8 mouse cellular contexts compared by ENCODE assay signal in the genomic region with DNA sequence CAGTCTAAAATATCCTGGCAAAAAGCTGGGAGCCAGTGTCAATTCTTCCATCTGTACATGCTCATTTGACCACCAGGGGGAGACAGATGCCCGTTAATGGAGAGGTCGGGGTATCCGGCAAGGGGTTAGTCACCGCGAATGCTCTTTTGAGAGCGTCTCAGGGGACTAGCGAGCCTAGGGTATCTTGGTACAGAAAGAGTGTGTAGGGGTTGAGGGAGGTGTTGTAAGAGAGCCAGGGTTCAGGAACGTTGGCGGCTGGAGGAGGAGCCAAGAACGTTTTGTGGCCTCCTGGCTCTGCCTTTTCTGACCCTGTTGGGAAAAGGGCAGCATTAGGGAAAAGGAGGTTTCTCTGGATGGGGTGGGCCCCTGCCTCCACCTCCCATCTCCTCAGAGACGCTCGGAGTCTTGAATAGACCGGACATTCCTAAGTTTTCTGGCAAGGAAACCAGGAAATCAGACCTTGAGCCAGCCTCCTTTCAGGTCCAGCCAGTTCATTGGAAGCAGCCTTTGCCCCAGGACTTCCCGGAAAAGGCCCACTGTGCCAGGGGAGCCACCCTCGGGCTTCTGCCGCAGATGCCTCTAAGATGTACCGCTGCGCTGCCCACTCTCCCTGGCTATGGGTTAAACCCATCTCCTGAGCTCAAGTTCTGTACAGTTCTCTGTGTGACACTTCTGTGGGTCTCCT. TPM values are rescaled to one million over a fixed set of nuclear protein-coding genes. Genes with fewer than 3 reads are reported as not detected.
DNase-seq lines count a peak whose midpoint lies in the region; ATAC-seq and TF ChIP-seq lines count a peak whose summit lies in the region.

No protein-coding gene starts in this region.

- 6% methylated on average over 18 of the region's 18 CpGs for WGBS in embryonic facial prominence, embryonic 14.5 days
- WGBS in limb, embryonic 13.5 days, result 6% methylated on average over 18 of the region's 18 CpGs
- 8% methylated on average over 18 of the region's 18 CpGs for WGBS in midbrain, embryonic 15.5 days
- WGBS in spleen, adult 2 months, result 7% methylated on average over 18 of the region's 18 CpGs

- H3K4me2 ChIP-seq in embryonic facial prominence, embryonic 14.5 days (ENCODE audit: low read depth, low read length), result peak overlapping the region; percentile 56
- H3K4me2 ChIP-seq in limb, embryonic 13.5 days (replicated peaks), result peak overlapping the region; percentile 62
- peak overlapping the region; percentile 47 for H3K4me2 ChIP-seq in midbrain, embryonic 15.5 days

- H3K27me3 ChIP-seq in embryonic facial prominence, embryonic 14.5 days (replicated peaks; ENCODE audit: control insufficient read depth, insufficient read depth, low read length), result no peaks in the 10 kb centered on the region
- no peaks in the 10 kb centered on the region for H3K27me3 ChIP-seq in limb, embryonic 13.5 days
- H3K27me3 ChIP-seq in midbrain, embryonic 15.5 days (replicated peaks), result no peaks in the 10 kb centered on the region
- H3K27me3 ChIP-seq in spleen, adult 2 months (ENCODE audit: control insufficient read depth, insufficient read depth, low read length), result no peaks in the 10 kb centered on the region

- no peak for TF ChIP-seq POLR2A in spleen, adult 2 months (IDR thresholded peaks at IDR 0.05; ENCODE audit: low read depth, low read length)

- peak; percentile 87; the same call in 1 of the 2 replicates for TF ChIP-seq CTCF in spleen, adult 2 months (IDR thresholded peaks at IDR 0.05; ENCODE audit: extremely low read depth, insufficient read depth, insufficient read length, insufficient replicate concordance)

- peak overlapping the region; percentile 24 for H3K4me3 ChIP-seq in embryonic facial prominence, embryonic 14.5 days (ENCODE audit: low read depth, low read length)
- peak overlapping the region; percentile 36 for H3K4me3 ChIP-seq in limb, embryonic 13.5 days
- peak overlapping the region; percentile 21; the same call in 1 of the 2 replicates for H3K4me3 ChIP-seq in midbrain, embryonic 15.5 days
- H3K4me3 ChIP-seq in spleen, adult 2 months (ENCODE audit: extremely low read depth, insufficient read depth, insufficient read length), result peak overlapping the region; percentile 17; the same call in 1 of the 2 replicates

- peaks cover 25% of the 10 kb centered on the region for H3K36me3 ChIP-seq in embryonic facial prominence, embryonic 14.5 days (ENCODE audit: control insufficient read depth, insufficient read depth, low read length)
- H3K36me3 ChIP-seq in limb, embryonic 13.5 days, result peaks cover 26% of the 10 kb centered on the region
- H3K36me3 ChIP-seq in midbrain, embryonic 15.5 days (replicated peaks), result peaks cover 19% of the 10 kb centered on the region
- no peaks in the 10 kb centered on the region for H3K36me3 ChIP-seq in spleen, adult 2 months (ENCODE audit: control insufficient read depth, insufficient read depth, low read length)

- peak; percentile 77 for ATAC-seq in embryonic facial prominence, embryonic 14.5 days (ENCODE audit: low read depth)
- peak; percentile 78 for ATAC-seq in limb, embryonic 13.5 days (ENCODE audit: low FRiP score, low read depth)
- peak; percentile 80 for ATAC-seq in midbrain, embryonic 15.5 days (replicated peaks)

- no peaks in the 10 kb centered on the region for H3K9me3 ChIP-seq in embryonic facial prominence, embryonic 14.5 days (ENCODE audit: control insufficient read depth, low read length)
- no peaks in the 10 kb centered on the region for H3K9me3 ChIP-seq in limb, embryonic 13.5 days
- no peaks in the 10 kb centered on the region for H3K9me3 ChIP-seq in midbrain, embryonic 15.5 days

- peak overlapping the region; percentile 40 for H3K9ac ChIP-seq in embryonic facial prominence, embryonic 14.5 days (ENCODE audit: low read depth, low read length)
- peak overlapping the region; percentile 51 for H3K9ac ChIP-seq in limb, embryonic 13.5 days
- 0 out of 2 replicates have a peak overlapping the region, but pooled peaks have one; percentile 18 for H3K9ac ChIP-seq in midbrain, embryonic 15.5 days

- H3K27ac ChIP-seq in embryonic facial prominence, embryonic 14.5 days (replicated peaks; ENCODE audit: low read depth, low read length), result peak overlapping the region; percentile 23
- H3K27ac ChIP-seq in limb, embryonic 13.5 days, result peak overlapping the region; percentile 58; the same call in 1 of the 2 replicates
- peak overlapping the region; percentile 32; the same call in 1 of the 2 replicates for H3K27ac ChIP-seq in midbrain, embryonic 15.5 days
- no peak overlapping the region for H3K27ac ChIP-seq in spleen, adult 2 months (ENCODE audit: insufficient read depth, low read length)

- DNase-seq in 416B (ENCODE audit: low read depth), result peak; percentile 81
- DNase-seq in adrenal gland, postnatal 4 days (ENCODE audit: low spot score in 2 of 2), result peak; percentile 76 to 87
- DNase-seq in embryonic facial prominence, embryonic 14.5 days (ENCODE audit: low spot score), result peak; percentile 93
- peak; percentile 96 for DNase-seq in heart, adult 8-10 months (ENCODE audit: low spot score)
- peak; percentile 83 to 90 for DNase-seq in kidney, adult 8-10 months
- peak; percentile 64 to 84 for DNase-seq in spleen, adult 2 months (ENCODE audit: low read depth in 1 of 2, low spot score in 2 of 2)

- H3K4me1 ChIP-seq in embryonic facial prominence, embryonic 14.5 days (ENCODE audit: control insufficient read depth, insufficient read depth, low read length), result peaks cover 5% of the 10 kb centered on the region; the same call in 1 of the 2 replicates
- H3K4me1 ChIP-seq in limb, embryonic 13.5 days, result peaks cover 9% of the 10 kb centered on the region
- peaks cover 10% of the 10 kb centered on the region for H3K4me1 ChIP-seq in midbrain, embryonic 15.5 days
- peaks cover 3% of the 10 kb centered on the region; the same call in 1 of the 2 replicates for H3K4me1 ChIP-seq in spleen, adult 2 months (ENCODE audit: control insufficient read depth, insufficient read depth, insufficient read length)

RNA-seq across cellular contexts. Expression of gene Thrap3, which starts 24.7 kb away (rescaled TPM):
- total RNA-seq in adrenal gland, postnatal 4 days (2021), result 100 to 1,000 TPM; 319 to 332 TPM
- 185 and 198 TPM in 2 replicates for polyA plus RNA-seq in embryonic facial prominence, embryonic 14.5 days (2014; fragmentation: Nextera tagmentation; extraction: Ambion mirVana)
- 100 to 1,000 TPM; 112 to 128 (median 121) TPM for total RNA-seq in heart, adult 8-10 months (2022)
- 251 and 256 TPM in 2 replicates for polyA plus RNA-seq in limb, embryonic 13.5 days (2015; fragmentation: Nextera tagmentation; extraction: Ambion mirVana)
- polyA plus RNA-seq in midbrain, embryonic 15.5 days (2015; fragmentation: Nextera tagmentation; extraction: Ambion mirVana), result 140 and 150 TPM in 2 replicates
- polyA plus RNA-seq in spleen, adult 2 months (2012; rRNA removed), result 51.1 and 53.0 TPM in 2 replicates

RNA-seq across cellular contexts. Expression of gene Map7d1, which starts 28.9 kb away (rescaled TPM):
- 10 to 100 TPM; 64.1 to 70.7 TPM for total RNA-seq in adrenal gland, postnatal 4 days (2021)
- polyA plus RNA-seq in embryonic facial prominence, embryonic 14.5 days (2014; fragmentation: Nextera tagmentation; extraction: Ambion mirVana), result 62.4 and 64.2 TPM in 2 replicates
- 100 to 1,000 TPM; 266 to 279 (median 267) TPM for total RNA-seq in heart, adult 8-10 months (2022)
- polyA plus RNA-seq in limb, embryonic 13.5 days (2015; fragmentation: Nextera tagmentation; extraction: Ambion mirVana), result 46.5 and 49.9 TPM in 2 replicates
- 85.4 and 92.1 TPM in 2 replicates for polyA plus RNA-seq in midbrain, embryonic 15.5 days (2015; fragmentation: Nextera tagmentation; extraction: Ambion mirVana)
- polyA plus RNA-seq in spleen, adult 2 months (2012; rRNA removed), result 46.3 and 60.2 TPM in 2 replicates

RNA-seq across cellular contexts. Expression of gene Trappc3, which starts 34.9 kb away (rescaled TPM):
- 10 to 100 TPM; 70.0 to 75.4 TPM for total RNA-seq in adrenal gland, postnatal 4 days (2021)
- 32.9 and 33.0 TPM in 2 replicates for polyA plus RNA-seq in embryonic facial prominence, embryonic 14.5 days (2014; fragmentation: Nextera tagmentation; extraction: Ambion mirVana)
- 10 to 100 TPM; 45.4 to 56.5 (median 51.6) TPM for total RNA-seq in heart, adult 8-10 months (2022)
- 124 and 126 TPM in 2 replicates for polyA plus RNA-seq in limb, embryonic 13.5 days (2015; fragmentation: Nextera tagmentation; extraction: Ambion mirVana)
- polyA plus RNA-seq in midbrain, embryonic 15.5 days (2015; fragmentation: Nextera tagmentation; extraction: Ambion mirVana), result 184 and 188 TPM in 2 replicates
- 23.6 and 25.7 TPM in 2 replicates for polyA plus RNA-seq in spleen, adult 2 months (2012; rRNA removed)

RNA-seq across cellular contexts. Expression of gene Col8a2, which starts 59.4 kb away (rescaled TPM):
- 10 to 100 TPM in 1 of 2 experiments, 1 to 10 TPM in 1; 9.3 to 12.8 TPM for total RNA-seq in adrenal gland, postnatal 4 days (2021)
- polyA plus RNA-seq in embryonic facial prominence, embryonic 14.5 days (2014; fragmentation: Nextera tagmentation; extraction: Ambion mirVana), result 78.9 and 83.0 TPM in 2 replicates
- under 1 TPM; 0.35 to 0.91 (median 0.46) TPM for total RNA-seq in heart, adult 8-10 months (2022)
- 39.8 and 42.7 TPM in 2 replicates for polyA plus RNA-seq in limb, embryonic 13.5 days (2015; fragmentation: Nextera tagmentation; extraction: Ambion mirVana)
- polyA plus RNA-seq in midbrain, embryonic 15.5 days (2015; fragmentation: Nextera tagmentation; extraction: Ambion mirVana), result 2.6 and 2.9 TPM in 2 replicates
- polyA plus RNA-seq in spleen, adult 2 months (2012; rRNA removed), result 3.2 and 3.7 TPM in 2 replicates
